Mouse (Mus musculus) layer of hippocampus, postnatal 10 days (tissue): ENCODE measurements around the gene Tmem131l. TPM values are rescaled to one million over a fixed set of nuclear protein-coding genes. Genes with fewer than 3 reads are reported as not detected.
"Not testable (repeated sequence)": the region's sequence is repeated elsewhere in the genome, so short reads cannot be mapped to it uniquely, and the experiment has no call there.

Experiments used
- DNase-seq, 2 experiments: peaks; one replicate each; pipeline ENCODE4 v3.0.0; 2021; ENCODE audit warnings: low spot score in 2 of 2
- total RNA-seq, 2 experiments: library from RNA; stranded (reverse); gene quantifications; 2 replicates each; pipeline ENCODE4 v1.2.3; 2021

Tmem131l gene
- total RNA-seq, 2 experiments from 2014 or later, result 45.4 to 47.6 TPM

DNA sequence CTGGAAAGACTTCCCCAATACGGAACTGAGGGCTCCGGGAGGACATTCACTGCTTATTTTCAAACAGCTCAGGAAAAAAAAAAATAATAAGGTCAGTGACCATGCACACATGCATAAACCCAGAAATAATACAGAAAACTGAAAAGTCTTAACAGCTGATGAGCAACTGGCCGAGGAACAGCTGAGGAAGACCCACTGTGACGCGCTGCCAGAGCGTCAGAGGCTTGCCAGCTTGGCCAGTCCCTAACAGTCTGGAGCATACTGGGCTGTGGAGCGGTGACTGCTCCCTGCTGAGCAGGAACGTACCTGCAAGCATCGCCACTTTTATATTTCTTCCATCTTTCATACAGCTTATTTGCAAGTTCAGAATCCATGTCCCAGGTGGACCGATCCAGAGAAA lies 105.5 kb downstream of the Tmem131l start:
- DNase-seq, result no peak

DNA sequence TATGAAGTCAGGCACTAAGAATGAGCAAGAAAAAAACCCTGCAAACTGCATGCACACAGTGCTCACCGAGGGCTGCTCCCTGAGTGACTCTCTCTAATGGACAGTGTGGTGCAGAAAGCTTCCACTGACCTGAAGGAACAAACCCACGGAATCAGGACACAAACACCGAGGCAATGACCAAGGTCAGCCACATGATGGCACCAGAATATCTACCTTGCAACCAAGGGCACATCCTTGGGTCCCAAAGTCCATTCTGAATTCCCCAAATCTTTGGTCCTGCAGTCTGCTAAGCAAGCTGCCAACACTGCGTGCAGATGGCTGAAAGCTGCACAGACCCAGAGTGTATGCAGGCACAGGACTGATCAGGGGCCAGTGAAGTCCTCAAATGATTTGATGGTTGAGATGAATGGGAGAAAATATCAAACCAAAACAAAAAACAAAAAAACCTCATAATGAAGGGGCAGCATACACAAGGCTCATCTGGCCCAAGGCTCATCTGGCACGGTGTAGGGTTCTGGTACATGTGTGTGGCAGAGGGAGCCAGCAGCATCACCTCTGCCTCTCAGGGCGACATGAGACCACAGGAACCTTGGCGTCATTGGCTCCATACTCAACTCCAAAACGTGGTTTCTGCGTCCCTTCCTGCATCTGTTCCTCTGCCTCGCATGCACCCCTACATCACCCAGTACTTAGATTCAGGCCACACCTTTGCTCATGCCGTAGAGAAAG lies 124.0 kb downstream of the Tmem131l start:
- DNase-seq, result peak; percentile 54 to 55

DNA sequence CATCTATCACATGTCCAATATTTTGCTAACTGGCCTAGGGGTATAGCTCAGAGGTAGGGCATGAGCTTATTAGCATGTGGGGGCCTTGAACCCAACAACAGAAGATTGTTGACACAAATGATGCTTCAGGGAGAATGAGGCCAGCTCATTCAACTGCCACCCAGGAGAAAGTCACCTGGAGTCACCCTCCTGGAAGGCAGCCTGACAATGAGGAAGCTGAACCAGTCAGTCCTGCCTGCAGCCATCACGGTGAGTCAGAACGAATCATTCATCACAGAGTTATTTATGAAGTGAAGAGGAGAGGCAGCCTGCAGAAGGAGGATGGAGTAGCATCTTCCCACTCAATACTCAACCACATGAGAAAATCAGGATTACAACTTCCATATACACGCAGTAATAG lies 124.9 kb downstream of the Tmem131l start:
- DNase-seq, result no peak

DNA sequence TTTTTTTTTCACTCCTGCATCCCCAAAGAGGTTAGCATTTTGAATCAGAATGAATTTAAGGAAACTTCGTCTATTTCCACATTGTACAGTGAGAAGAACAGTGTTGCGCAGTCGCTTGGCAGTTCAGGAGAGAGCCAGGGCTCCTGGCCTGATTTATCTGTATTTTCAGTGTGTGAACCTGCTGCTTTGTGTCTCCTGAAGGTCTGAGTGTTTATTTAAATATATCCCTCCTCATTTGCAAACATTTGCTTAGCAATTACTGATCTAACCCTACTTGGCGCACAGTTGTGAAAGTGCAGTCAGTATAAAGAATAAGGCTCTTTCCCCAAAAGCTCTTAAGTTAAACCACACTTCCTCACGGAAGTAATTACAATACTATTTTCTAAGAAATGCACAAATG lies 129.3 kb downstream of the Tmem131l start:
- DNase-seq, result no peak

DNA sequence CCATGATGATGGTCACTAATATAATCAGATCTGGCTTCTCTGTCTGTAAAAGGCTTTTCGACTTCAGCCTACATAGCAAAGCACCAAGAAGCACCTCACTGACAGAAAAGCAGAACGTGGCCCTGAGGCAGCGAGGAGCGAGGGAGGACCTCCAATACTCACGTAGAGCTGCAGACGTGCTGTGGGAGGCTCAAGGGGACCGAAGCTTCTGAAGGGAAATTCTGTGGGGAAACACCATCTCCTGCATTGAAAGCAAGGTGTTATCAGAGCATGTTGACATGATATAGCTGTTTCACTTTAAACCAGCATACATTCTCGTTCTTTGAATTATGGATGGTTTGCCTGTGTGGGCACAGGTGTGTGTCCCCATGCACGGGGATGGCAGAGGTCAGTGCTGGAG lies 133.8 kb downstream of the Tmem131l start:
- DNase-seq, result peak in 1 of 2 experiments; percentile 7

DNA sequence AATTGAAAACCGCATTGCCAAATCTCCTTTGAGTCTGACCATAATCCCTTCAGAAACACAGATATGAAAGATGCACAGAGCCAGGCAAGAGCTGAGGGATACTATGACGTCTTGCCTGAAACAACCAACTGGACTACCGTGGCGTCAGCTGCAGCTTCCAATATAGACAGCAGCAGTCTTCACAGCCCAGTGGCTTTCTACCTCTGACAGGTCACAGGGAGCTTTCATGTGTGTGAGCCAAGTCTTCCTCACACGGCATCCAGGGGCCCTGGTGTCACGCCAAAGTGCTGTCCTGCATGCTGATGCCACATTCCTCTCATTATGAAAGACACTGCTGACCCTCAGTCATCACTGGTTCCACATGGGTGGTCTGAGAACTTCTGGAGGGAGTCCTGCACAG lies 134.8 kb downstream of the Tmem131l start:
- DNase-seq, result no peak

DNA sequence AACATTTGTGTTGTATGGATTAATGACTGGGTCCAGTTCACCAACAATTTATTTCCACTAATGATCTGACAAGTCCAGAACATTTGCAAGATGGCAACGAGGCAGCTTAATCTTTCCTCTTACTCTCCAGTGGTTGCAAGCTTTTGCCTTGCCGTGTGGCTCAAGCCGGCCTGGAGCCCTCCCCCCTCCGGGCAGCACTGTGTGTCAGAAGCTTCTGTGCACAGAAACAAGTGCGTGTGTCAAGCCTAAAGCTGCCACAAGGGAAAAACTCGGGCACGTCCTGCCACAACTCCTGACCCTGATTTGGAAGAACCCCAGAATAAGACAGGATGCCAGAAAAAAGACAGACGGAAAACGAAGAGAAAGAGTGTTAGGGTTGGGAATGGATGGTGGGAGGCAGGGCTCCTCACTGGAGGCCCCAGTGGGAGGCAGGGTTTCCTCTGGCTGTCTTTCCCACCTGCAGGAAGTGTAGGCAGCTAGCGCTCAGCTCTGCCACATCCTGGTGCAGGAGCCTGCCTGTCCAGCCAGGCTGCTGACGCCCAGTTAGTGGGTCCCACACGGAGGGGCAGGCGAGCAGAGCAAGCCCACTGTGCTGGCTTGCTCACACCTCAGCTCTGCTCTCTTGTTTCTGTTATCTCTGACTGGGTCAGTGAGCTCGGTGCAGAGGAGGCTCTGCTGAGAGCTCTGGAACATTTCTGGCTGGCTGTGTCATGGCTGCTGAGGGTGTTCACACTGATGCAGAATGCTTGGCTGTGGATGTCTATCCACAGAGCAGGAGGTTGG lies 135.6 kb downstream of the Tmem131l start:
- no peak for DNase-seq

DNA sequence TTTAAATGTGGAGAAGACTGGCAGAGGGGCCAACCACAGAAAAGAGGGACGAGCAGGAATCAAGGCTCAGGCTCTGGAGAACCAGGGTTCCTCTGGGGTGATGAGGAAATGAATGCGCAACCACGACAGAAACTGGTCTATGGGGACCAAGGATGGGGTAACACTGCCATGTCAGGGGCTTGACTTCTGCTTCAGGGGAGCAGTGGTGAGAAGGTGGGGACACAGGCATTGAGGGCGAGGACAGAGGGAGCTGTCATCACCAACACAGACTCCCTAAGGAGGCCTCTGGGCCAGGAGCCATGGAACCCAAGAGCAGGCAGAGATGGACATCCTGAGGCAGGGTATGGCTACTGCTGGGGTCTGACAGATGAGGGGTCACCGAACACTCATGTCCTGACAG lies 137.0 kb downstream of the Tmem131l start:
- DNase-seq, result no peak

DNA sequence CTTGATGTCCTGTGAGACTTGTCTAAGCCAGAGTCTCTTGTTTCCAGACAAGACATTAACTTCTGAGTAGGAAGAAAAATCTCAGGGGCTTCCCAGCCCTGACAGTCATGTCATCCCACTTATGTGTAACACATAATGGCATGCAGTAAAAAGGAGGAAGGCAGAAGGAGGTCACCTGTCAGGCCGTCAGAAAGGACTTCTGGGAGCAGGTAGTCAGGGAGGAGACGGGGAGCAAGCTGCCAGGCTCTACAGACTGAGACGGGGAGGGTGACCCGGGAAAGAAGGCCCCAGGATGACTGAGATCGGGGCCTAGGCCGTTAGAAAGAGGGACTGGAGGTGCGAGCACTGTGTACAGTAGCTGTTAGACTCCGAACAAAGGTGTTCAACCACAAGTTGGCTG lies 137.5 kb downstream of the Tmem131l start:
- DNase-seq, result no peak

DNA sequence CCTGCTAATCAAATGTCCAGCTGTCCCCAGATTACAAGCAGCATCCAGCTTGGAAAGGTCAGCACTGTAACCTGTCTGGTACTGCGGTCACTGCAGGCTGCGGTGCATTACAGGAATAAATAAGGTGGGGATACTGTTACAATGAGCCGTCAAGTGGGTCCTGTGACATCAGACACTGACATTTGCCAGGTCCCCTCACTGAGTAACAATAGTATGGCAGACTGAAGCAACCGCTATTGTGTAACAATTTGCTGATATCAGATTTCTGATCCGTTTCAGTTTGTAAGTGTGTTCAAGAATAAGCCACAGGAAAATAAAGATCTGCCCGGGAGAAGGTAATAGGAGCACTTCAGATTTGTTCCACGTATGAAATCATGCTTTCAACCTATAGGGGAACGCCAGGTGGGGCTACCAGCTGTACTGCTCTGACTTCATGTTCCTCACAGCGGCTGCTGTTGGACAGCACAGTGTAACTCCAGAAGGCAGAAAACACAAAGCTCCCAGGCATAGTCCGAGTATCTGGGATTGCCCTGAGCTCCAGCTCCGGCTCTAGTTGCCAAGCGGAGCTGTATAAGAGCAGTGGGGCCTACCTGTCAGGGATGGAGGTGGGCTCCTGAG lies 139.1 kb downstream of the Tmem131l start:
- no peak for DNase-seq

DNA sequence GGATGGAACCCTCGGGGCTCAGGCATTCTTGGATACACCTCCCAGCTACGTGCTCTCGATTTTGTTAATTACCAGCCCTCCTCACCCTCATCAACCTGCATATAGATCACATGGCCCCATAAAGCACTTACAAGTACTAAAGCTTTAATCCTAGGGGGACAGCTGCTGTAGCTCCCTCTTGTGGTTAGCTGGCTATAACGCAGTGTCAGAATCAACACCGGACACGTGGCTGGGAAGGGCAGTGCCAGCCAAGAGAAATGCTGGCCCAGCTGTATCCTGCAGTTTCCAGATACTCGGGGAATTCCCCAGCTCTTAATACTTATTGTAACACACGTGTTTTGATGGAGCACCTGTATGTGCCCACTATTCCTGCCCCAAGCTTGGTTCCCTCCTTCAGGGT lies 140.4 kb downstream of the Tmem131l start:
- DNase-seq, result peak; percentile 67

DNA sequence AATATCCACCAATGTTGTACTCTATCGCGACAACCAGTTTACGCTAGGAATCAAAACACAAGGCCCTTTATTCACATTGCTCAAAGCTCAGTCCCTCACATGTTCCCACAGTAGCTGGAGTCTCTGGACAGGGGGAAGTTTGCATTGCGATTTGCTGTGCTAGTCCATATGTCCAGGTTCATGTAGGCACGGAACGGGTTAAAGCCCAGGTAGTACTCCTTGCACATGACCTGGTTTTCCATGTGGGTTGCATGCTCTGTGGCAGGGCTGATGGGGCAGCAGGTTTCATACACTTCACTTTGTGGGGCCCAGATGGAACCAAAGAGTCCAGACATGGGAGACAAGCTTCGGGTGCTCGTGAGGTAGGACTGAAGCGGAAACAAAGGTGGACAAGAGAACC lies 141.7 kb downstream of the Tmem131l start:
- no peak for DNase-seq

DNA sequence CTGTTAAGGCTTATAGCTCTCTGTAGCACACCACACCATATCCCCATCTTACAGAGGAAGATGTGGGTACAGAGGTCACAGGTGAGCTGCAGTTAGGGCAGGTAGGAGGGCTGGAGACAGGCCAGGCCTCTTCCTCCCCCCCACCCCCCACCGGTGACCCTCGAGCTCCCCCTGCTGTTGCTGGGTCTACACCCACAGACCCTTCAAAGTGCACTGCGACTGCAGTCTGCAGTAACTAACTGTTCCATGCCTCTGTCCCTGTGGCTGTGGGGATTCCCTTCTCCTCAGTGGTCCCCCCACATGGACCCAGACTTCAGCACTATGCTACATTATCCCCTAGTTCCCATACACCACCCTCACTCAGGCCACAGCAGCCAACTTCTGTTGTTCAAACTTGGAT lies 144.2 kb downstream of the Tmem131l start:
- no peak for DNase-seq

DNA sequence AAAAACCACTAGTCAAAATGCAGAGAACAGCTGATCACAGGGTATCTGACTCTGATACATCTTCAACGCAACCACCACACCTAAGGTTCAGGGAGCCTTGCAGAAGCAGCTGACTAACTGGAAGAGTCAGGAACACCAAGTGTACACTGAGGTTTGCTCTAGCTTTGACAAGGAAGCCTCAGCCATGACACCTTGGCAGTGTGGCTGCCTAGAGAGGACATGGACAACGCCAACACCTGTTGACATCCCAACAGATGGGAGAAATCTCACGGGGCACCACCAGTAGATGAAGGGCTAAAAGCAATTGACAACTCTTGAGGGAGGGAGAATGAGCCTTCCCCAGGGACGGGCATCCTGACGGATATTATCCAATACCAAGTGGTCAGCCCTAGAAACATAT lies 144.9 kb downstream of the Tmem131l start:
- no peak for DNase-seq

DNA sequence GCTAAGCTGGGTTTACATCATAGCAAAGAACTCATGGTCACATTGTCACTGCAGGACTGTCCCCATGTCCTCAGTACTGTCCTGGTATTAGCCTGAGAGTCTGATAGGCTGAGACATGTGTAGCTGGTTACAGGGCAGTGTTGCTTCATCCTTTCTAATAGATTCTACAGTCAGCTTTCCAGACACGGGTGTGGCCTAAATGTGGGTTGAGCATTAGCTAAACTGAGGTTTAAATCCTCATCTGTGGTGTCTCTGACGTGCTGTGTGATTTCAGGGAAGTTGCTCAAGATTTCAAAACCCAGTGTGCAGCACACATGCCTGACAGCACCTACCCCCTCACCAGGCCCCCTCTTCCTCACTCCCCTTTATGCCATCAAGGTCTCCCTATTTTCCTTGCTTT lies 154.8 kb downstream of the Tmem131l start:
- no peak for DNase-seq

DNA sequence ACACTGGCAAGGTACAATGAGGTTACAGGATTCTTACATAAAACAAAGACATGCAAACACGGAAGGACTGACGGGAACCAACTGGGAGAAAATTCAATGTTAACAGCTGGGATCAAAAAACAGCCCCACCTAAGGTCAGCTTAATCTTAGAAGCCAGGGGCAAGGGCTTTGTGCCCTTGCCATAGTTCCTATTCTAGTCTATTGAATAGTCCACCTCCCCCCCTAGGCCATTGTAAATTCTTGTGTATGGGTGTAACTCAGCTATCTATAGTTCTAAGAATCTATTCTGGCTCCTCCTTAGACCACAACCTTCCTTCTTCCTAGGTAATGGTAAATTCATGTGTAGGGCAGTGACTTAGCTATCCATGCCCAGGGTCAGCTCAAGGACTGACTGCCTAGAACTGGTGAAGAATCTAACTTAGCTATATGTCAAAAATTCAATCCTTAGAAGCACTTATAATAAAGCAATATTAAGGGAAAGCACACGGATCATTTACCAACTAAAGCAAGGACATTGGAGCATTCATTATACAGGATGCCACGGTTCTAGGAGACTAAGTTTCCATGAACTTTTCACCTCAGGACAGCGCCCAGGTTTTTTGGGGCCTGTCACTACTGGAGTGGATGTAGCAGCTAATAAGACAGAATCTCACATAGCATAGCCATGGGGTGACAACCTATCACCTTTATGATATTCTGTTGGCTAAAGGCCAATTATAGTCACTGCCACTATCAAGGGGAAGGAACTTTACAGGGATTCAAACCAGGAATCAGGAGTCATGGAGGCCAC lies 160.5 kb downstream of the Tmem131l start:
- not testable (repeated sequence) for DNase-seq

DNA sequence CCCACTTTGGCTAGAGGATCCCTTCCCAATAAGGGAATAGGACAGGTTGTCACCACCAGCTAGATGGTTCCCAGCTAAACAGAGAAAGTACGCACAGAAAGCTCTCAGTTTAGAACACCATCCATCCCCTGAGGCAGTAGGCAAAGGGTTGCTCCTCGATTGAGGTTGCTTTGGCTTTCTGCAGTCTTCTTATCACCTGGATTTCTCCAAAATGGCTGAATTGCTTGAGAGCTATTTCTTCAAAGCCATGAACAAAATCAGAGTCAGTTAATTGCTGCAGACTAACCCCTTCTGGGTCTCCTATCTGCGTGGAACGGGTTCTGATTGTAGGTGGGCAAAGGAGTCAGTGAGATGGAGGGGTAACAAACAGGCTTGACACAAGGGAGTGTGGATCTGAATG lies 161.2 kb downstream of the Tmem131l start:
- no peak for DNase-seq

DNA sequence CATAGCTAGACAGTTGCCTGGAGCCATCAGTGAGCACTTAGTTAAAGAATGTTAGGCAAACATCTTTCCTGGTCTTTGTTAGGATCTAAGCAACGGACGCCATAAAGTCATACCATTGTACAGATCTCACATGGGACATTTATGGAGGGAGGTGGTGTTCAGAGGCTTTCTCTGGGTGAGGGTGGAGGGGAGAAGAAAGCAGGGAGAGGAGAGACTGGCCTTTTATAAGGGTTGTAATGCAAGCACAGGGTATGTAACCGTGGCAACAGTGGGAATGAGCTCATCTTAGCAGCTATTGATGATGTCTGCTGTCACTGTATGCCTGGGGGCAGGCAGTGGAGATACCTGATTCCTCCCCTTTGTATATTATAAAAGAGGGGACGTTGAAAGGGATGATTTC lies 163.7 kb downstream of the Tmem131l start:
- DNase-seq, result no peak

DNA sequence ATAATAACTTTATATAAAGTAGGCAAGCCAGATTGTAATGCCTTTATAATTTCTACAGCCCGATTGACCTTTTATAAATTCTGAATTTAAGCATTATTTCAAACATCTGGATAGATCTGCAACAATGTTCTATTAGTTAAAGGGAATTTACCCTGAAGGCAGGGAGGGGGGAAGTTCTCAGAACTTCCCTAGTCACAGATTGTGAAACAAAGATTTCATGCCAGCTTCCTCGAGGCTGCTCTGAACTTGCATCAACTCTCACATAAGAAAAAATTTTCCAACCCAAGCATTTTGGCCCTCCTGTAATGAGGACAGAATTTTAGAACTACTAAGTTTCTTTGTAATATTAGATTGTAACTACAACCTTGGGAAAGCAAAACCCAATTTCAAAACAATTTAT lies 164.9 kb downstream of the Tmem131l start:
- not testable (repeated sequence) for DNase-seq

DNA sequence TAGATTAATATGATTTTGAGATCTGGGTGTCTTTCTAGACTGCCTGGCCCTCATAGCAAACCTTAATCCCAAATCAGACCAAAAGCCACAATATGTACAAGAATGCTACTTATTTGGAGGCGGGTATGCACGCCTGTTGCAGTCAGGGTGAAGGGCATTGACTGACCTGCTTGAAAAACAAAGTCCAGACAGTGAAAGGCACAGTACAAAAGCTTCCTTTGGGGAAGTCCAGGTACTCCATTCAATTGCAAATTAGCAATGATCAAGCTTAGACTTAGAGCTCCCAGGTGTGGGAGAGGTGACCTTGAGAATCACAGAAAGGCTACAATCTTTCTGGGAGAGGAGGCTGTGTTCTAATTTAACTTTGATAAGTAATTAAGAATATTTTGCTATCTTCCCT lies 167.1 kb downstream of the Tmem131l start:
- DNase-seq, result not testable (repeated sequence)

DNA sequence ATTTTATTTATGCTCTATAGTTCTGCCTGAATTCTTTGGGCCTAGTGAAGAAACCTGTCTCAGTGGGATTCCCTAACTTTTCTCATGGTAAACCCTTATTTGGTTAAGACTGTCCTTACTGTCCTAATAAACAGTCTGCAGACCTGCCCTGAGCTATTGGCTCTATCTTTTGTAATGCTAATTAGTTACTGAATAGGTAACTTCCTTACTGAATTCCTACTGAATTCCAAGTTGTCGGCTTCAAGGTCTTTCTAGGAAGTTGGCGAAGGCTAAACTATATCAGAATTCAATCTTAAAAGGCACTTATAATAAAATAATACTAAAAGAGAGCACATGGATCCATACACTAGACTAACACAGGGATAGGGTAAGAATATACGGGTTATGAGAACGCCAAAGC lies 168.0 kb downstream of the Tmem131l start:
- DNase-seq, result not testable (repeated sequence)

DNA sequence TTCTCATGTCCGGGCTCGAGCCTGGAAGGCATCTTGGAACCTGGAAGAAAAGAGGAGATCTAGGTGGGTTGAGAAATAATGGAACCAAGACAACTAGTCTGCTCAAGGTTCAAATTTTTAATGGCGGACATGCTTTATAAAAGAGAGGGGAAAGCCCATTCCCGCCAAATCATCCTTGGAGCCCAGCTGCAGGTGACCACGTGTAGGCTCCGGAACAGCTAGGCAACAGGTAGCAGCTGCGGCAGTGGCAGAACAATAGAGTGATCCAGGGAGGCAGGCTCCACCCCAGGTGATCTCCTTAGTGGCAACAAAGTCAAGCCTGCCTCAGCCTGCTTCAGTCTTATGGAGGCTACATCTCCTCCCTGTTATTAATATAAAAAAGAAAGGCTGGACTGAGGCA lies 168.4 kb downstream of the Tmem131l start:
- not testable (repeated sequence) for DNase-seq
